Mouse (Mus musculus): ENCODE results near the gene Celf5. TPM values are rescaled to one million over a fixed set of nuclear protein-coding genes. Genes with fewer than 3 reads are reported as not detected.

Gene Celf5
- total and polyA plus RNA-seq, 2 experiments, result not detected

GRCm38 (mm10) chr10:81425236-81425850 is 57.2 kb downstream of the Celf5 start:
- peak; percentile 66 for DNase-seq (ENCODE audit: extremely low read depth, low read depth, low spot score)
- TF ChIP-seq POLR2A (IDR thresholded peaks at IDR 0.05; ENCODE audit: extremely low read depth, insufficient read depth, low read length) (no peak), CTCF (IDR thresholded peaks at IDR 0.05; ENCODE audit: low read depth, low read length) (no peak)

DNA sequence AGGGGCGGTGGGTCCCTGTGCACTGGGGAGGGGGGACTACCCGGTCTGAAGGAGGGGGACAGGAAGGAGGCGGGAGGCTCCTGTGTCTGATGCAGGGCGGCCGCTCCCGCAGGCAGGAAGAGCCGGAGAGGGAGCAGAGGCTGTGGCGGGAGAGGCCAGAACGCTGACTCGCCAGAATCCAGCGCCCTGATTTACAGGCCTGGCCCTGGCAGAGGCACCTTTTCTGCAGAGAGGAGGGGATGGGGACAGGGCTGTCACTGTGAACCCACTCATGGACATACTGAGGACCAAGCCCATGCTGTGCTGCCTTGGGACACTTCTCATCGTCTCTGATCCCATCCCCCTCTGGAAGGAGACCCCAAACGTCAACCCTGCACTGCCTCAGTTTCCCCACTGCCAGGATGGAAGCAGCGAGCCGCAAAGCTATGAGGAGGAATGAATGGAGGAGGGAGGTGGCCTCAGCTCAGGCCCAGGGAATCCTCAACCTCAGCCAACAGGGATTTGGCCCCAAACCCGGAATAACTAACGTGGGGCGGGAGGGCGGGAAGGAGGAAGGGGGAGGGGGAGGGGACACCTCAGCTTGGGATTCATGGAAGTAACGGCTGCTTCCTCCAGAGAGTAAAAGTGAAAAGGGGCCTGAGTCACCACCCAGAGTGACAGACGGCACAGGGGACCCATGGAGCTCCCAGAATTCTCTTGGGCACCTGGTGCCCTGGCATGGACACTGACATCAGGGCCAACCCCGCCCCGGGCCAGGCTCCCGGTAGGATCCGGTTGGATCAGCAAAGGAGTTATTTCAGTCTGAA is 58.1 kb downstream of the Celf5 start:
- H3K27ac ChIP-seq (replicated peaks; ENCODE audit: insufficient read depth, low read depth, low read length), result peak overlapping the region; percentile 98
- peaks cover 50% of the 10 kb centered on the region for H3K4me1 ChIP-seq (ENCODE audit: control insufficient read depth, insufficient read depth, low read length)

More at GRCm38 (mm10) chr10:81425236-81425850, 57.2 kb downstream of the Celf5 start:
- Histone ChIP-seq H3K27me3 (ENCODE audit: control insufficient read depth, insufficient read depth, low read length) (no peaks in the 10 kb centered on the region), H3K4me3 (ENCODE audit: insufficient read depth, low read depth, low read length) (peak overlapping the region; percentile 84), H3K79me2 (ENCODE audit: control insufficient read depth, insufficient read depth, low read length) (peaks cover 55% of the 10 kb centered on the region), H3K9ac (ENCODE audit: low read depth, low read length) (peak overlapping the region; percentile 86), H3K36me3 (ENCODE audit: control insufficient read depth, insufficient read depth, low read length) (no peaks in the 10 kb centered on the region), H3K27ac (replicated peaks; ENCODE audit: insufficient read depth, low read depth, low read length) (peak overlapping the region; percentile 98), H3K4me1 (ENCODE audit: control insufficient read depth, insufficient read depth, low read length) (peaks cover 41% of the 10 kb centered on the region)
- 12% methylated on average over 10 of the region's 10 CpGs for WGBS

GRCm38 (mm10) chr10:81423476-81424245 is 58.8 kb downstream of the Celf5 start:
- TF ChIP-seq CTCF (IDR thresholded peaks at IDR 0.05; ENCODE audit: low read depth, low read length), result no peak
- no peak for TF ChIP-seq POLR2A (IDR thresholded peaks at IDR 0.05; ENCODE audit: extremely low read depth, insufficient read depth, low read length)
- peak overlapping the region; percentile 68 for H3K9ac ChIP-seq (ENCODE audit: low read depth, low read length)
- no peaks in the 10 kb centered on the region for H3K27me3 ChIP-seq (ENCODE audit: control insufficient read depth, insufficient read depth, low read length)
- peak overlapping the region; percentile 84; the same call in 1 of the 2 replicates for H3K4me3 ChIP-seq (ENCODE audit: insufficient read depth, low read depth, low read length)
- peak overlapping the region; percentile 83 for H3K27ac ChIP-seq (replicated peaks; ENCODE audit: insufficient read depth, low read depth, low read length)
- peaks cover 68% of the 10 kb centered on the region for H3K79me2 ChIP-seq (ENCODE audit: control insufficient read depth, insufficient read depth, low read length)
- no peak for DNase-seq (ENCODE audit: extremely low read depth, low read depth, low spot score)
- H3K4me1 ChIP-seq (ENCODE audit: control insufficient read depth, insufficient read depth, low read length), result peaks cover 55% of the 10 kb centered on the region
- no peaks in the 10 kb centered on the region for H3K36me3 ChIP-seq (ENCODE audit: control insufficient read depth, insufficient read depth, low read length)
- WGBS, result 62% methylated on average over 4 of the region's 4 CpGs

More for the DNA sequence above, 58.1 kb downstream of the Celf5 start:
- DNase-seq (ENCODE audit: extremely low read depth, low read depth, low spot score), result peak; percentile 81
- 18% methylated on average over 25 of the region's 25 CpGs for WGBS
- H3K27me3 ChIP-seq (ENCODE audit: control insufficient read depth, insufficient read depth, low read length), result no peaks in the 10 kb centered on the region
- H3K79me2 ChIP-seq (ENCODE audit: control insufficient read depth, insufficient read depth, low read length), result peaks cover 62% of the 10 kb centered on the region
- H3K9ac ChIP-seq (ENCODE audit: low read depth, low read length), result peak overlapping the region; percentile 86
- H3K36me3 ChIP-seq (ENCODE audit: control insufficient read depth, insufficient read depth, low read length), result no peaks in the 10 kb centered on the region
- no peak for TF ChIP-seq POLR2A (IDR thresholded peaks at IDR 0.05; ENCODE audit: extremely low read depth, insufficient read depth, low read length)
- no peak for TF ChIP-seq CTCF (IDR thresholded peaks at IDR 0.05; ENCODE audit: low read depth, low read length)
- H3K4me3 ChIP-seq (ENCODE audit: insufficient read depth, low read depth, low read length), result peak overlapping the region; percentile 84

DNA sequence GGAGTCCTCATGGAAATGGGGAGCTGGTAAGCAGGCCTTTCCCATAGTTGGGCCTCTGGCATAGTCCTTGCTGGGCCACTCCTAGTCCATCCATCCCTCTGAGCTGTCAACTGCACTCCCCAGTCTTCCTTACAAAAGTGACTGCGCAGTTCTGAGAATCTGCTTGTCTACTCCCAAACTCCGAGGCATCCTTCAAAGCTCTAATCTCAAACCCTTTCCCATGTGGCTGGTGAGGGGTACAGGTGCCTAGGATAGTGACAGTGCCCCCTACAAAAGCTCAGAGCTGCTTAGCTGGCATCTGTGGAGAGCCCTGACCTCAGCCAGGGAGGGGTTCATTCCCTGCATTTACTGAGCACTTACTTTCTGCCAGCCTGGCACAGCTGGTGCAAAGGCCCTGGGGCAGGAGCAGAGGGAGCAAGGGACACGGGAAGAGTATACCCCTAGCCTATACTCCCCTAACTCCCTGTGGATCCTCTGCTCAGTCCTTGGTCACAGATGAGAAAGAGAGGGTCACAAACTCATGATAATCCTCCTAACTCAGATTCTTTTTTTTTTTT is 59.8 kb downstream of the Celf5 start:
- Histone ChIP-seq H3K4me3 (ENCODE audit: insufficient read depth, low read depth, low read length) (no peak overlapping the region), H3K9ac (ENCODE audit: low read depth, low read length) (peak overlapping the region; percentile 60), H3K27me3 (ENCODE audit: control insufficient read depth, insufficient read depth, low read length) (no peaks in the 10 kb centered on the region), H3K79me2 (ENCODE audit: control insufficient read depth, insufficient read depth, low read length) (peaks cover 65% of the 10 kb centered on the region), H3K27ac (replicated peaks; ENCODE audit: insufficient read depth, low read depth, low read length) (peak overlapping the region; percentile 80), H3K4me1 (ENCODE audit: control insufficient read depth, insufficient read depth, low read length) (peaks cover 63% of the 10 kb centered on the region), H3K36me3 (ENCODE audit: control insufficient read depth, insufficient read depth, low read length) (no peaks in the 10 kb centered on the region)
- TF ChIP-seq POLR2A (IDR thresholded peaks at IDR 0.05; ENCODE audit: extremely low read depth, insufficient read depth, low read length) (no peak), CTCF (IDR thresholded peaks at IDR 0.05; ENCODE audit: low read depth, low read length) (no peak)
- DNase-seq (ENCODE audit: extremely low read depth, low read depth, low spot score), result no peak
- WGBS, result 73% methylated on average over 3 of the region's 3 CpGs

DNA sequence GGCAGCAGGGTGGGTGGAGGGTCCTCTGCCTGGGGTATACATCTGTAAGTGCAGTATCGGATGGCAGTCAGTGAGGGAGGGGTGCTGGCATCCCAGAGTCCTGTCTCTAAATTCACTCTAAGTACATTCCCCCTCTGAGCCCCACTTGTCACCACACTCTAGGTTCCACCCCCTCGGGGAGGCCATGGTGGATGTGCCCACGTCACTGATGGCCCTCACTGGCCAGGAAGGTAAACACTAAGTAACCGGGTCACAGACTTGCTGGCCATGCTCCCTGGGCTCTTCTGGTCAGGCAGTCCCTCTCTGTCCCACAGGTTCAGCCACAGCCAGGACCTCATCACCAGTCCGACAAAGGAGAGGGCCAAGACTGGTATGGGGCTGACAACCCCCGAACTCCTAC is 60.3 kb downstream of the Celf5 start:
- Histone ChIP-seq H3K27me3 (ENCODE audit: control insufficient read depth, insufficient read depth, low read length) (no peaks in the 10 kb centered on the region), H3K4me3 (ENCODE audit: insufficient read depth, low read depth, low read length) (peak overlapping the region; percentile 16; the same call in 1 of the 2 replicates), H3K27ac (replicated peaks; ENCODE audit: insufficient read depth, low read depth, low read length) (peak overlapping the region; percentile 95), H3K36me3 (ENCODE audit: control insufficient read depth, insufficient read depth, low read length) (no peaks in the 10 kb centered on the region), H3K9ac (ENCODE audit: low read depth, low read length) (peak overlapping the region; percentile 64), H3K79me2 (ENCODE audit: control insufficient read depth, insufficient read depth, low read length) (peaks cover 67% of the 10 kb centered on the region), H3K4me1 (ENCODE audit: control insufficient read depth, insufficient read depth, low read length) (peaks cover 65% of the 10 kb centered on the region)
- 17% methylated on average over 6 of the region's 6 CpGs for WGBS
- peak; percentile 94 for DNase-seq (ENCODE audit: extremely low read depth, low read depth, low spot score)
- TF ChIP-seq CTCF (IDR thresholded peaks at IDR 0.05; ENCODE audit: low read depth, low read length), result no peak
- TF ChIP-seq POLR2A (IDR thresholded peaks at IDR 0.05; ENCODE audit: extremely low read depth, insufficient read depth, low read length), result no peak
